Mouse (Mus musculus) layer of hippocampus, adult 2 months (tissue): ENCODE data around the gene Slc45a2. TPM values are rescaled to one million over a fixed set of nuclear protein-coding genes. Genes with fewer than 3 reads are reported as not detected.
A peak's percentile ranks its signal among the peaks of the same experiment; 100 is the strongest.

ENCODE experiments used
- DNase-seq, 2 experiments: peaks; one replicate each; pipeline ENCODE4 v3.0.0; 2022; ENCODE audit warnings: low spot score in 2 of 2
- H3K27ac ChIP-seq: fragments of 200-600 bp; 2 replicates; pipeline ENCODE4 v1.8.1; 2022
- H3K4me3 ChIP-seq: fragments of 200-600 bp; 2 replicates; pipeline ENCODE4 v1.8.1; 2022; ENCODE audit warnings: mild to moderate bottlenecking
- CTCF ChIP-seq: fragments of 200-600 bp; conservative IDR thresholded peaks from 2 replicates; pipeline ENCODE4 v1.8.1; 2022; ENCODE audit warnings: antibody characterized with exemption, mild to moderate bottlenecking, moderate library complexity
- long read RNA-seq, 2 experiments: library from polyadenylated mRNA; stranded (forward); transcript quantifications; one replicate each; pipeline ENCODE4 v2.0.0; 2021; ENCODE audit warnings: borderline mapping rate in 2 of 2
- total RNA-seq, 2 experiments: library from RNA; stranded (reverse); gene quantifications; 2 replicates each; pipeline ENCODE4 v1.2.3; 2021

The Slc45a2 gene
- total RNA-seq: not detected
- long read RNA-seq, experiment 1: 0 reads
- long read RNA-seq, experiment 2: 0 reads

DNA sequence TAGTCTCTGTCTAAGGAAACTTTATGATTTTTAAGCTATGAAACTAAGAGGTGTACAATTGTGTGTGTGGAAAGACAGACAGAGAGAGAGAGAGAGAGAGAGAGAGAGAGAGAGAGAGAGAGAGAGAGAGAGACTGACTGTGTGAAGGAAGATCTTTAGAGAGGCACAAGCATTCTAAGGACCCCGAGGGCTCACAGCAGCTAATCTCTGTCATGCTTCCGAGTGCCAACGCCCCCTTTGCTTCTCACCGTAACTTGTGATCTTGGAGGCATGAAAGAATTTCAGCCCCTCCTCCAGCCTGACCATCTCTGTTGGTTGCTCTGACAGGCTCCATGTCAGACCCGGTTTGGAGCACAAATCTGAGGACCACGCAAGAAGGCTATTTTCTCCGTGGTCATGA, at the start of gene Slc45a2:
Slc45a2 (plus strand) TSS at position 301 of the 400 bp plus-strand sequence.
- no peak for TF ChIP-seq CTCF
- Histone ChIP-seq H3K27ac (no peak within 1 kb of the TSS), H3K4me3 (peak within 1 kb of the TSS; percentile 38)
- DNase-seq: no peak

DNA sequence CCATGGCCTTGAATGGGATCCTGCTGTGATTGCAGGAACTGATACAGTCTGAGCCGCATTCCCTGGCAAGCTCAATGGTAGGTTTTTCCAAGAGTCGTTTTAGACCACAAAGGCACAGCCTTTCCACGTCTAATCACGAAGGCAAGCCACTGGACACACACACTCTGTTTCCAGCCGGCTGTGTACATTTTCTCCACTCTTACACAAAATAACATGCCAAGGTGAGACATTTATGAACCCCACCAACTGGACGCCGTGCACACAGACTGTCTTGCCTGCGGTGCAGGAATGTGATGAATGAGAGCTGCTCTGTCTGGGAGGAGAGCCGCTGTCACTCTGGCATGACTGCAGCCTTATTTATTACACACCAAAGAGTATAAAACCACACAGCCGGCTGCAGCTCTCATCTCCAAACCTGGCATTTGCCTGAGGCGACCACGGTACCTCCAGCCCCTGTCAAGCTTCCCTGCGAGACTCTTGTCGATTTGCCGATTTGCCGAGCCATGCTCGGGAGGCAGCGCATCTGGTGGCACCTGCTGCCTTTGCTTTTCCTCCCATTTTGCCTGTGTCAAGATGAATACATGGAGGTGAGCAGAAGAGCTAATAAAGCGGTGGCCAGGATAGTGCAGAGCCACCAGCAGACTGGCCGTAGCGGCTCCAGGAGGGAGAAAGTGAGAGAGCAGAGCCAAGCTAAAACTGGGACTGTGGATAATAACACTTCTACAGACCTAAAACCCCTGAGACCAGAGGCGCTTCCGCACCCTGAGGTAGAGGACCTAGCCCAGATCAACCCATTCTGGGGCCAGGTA, 48.4 kb upstream of the Slc45a2 start, which contains the start of gene C1qtnf3:
C1qtnf3 (plus strand) TSS at position 382 of the 809 bp plus-strand sequence.
- no peak for TF ChIP-seq CTCF
- Histone ChIP-seq H3K27ac (no peak within 1 kb of the TSS), H3K4me3 (no peak within 1 kb of the TSS; the same call in 1 of the 2 replicates)
- DNase-seq: no peak

DNA sequence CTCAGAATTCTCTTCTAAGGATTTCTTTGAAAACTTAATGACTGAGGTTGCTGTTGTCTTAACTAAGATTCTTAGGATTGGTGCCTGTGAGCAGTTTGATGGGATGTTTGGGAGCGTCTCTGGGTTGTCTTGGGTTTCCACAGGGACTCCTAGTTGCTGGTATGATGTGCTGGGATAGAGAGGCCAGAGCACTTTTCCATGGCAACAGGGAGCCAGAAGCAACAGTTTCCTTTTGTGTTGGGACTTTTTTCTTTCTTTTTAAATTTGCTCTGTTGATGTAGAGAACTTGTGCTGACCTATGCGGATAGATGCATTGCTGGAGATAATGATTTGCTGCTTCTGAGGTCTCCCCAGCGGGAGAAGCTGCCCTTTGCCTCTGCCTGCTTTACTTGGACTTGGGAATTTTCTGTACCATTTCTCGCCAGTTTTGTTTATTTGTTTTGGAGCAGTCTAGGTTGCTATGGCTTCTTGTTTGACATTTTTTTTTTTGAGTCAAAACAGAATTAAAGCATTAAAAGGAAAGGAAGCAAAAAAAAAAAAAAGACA, 47.7 kb upstream of the Slc45a2 start:
- no peak for TF ChIP-seq CTCF
- DNase-seq: no peak
- no peak overlapping the region for H3K4me3 ChIP-seq
- H3K27ac ChIP-seq: no peak overlapping the region

DNA sequence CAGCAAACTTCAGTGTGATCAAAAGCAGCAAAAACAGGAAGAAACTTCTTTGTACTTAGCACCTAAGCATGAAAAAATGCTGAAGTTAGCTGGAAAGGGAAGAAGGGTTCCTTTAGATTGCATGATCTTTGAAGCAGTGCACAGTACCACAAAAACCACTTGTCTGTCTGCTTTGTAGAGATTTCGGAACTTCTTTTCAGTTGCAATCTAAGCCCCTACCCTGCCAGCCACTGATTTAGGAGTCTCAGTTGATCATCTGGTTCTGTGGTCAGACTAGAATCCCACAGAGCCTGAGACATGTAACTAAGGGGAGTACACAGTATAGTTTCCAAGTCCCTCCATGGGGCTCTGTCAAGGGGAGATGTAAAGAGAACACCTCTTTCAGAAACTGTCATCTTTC, 47.1 kb upstream of the Slc45a2 start:
- Histone ChIP-seq H3K27ac (no peak overlapping the region), H3K4me3 (no peak overlapping the region)
- no peak for DNase-seq
- no peak for TF ChIP-seq CTCF

DNA sequence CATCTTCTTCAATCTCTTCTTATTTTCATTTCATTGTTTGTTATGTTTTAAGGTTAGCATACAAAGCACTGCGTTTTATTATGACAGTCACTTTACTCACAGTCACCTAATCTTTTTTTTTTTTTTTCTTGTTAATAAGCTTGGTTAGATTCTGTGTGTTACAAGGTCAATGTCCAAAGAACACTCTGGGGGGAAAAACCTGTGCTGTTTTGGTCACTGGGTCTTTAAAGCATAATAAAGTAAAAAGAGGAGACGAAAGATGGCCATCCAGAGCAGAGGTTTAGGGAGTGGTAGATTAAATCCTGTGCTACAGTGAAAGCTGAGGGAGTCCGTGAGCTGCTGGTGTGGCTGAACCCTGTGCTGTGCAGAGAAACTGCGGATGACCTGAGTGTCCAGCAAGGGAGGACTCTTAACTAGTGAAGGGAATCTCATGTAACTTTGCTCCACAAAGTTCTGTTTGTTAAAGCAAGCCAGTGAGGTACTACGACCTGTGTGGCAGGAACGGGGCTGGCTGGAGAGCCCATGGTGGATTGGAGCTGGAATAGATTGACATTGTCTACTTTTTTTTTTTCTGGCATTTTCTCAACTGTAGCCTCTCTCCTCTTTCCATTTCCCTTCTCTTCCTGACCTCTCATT, 46.0 kb upstream of the Slc45a2 start:
- no peak for DNase-seq

DNA sequence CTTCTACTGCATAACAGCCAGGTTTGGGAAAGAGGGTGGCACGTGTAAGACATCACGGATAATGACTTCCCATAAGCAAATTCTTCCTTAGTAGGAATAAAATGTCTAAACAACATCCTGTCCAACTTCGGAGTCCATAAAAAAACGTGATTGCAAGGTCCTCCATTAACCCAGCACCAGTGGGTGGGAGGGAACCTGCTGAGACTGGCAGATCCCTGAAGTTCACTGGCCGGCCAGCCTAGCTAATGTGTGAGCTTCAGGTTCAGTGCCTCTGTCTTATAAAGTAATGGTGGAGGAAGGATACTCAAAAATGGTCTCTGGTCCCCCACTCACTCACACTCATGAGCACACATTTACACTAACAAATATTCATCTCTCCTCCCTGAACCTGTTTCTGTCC, 45.4 kb upstream of the Slc45a2 start:
- no peak overlapping the region for H3K4me3 ChIP-seq
- no peak for DNase-seq
- H3K27ac ChIP-seq: no peak overlapping the region
- no peak for TF ChIP-seq CTCF

More for the DNA sequence above, 46.0 kb upstream of the Slc45a2 start:
- no peak for TF ChIP-seq CTCF
- no peak overlapping the region for H3K4me3 ChIP-seq
- no peak overlapping the region for H3K27ac ChIP-seq

DNA sequence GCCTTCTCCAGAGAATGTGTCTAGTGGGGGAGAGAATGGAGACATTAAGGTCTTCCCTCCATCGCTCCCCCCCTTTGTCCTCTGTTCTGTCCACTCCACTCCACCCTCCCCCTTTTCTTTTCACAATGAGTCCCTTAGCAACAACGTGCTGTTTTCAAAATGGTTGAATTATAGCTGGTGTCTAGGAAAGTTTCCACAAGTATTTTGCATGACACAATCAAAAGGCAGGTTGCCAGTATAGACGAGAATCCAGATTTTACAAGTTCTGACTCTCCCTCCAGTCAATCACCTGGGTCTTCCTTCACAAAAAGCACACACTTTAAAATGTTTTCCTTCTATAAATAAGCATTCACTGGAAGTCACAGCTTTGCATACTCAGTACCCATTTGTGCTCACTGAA, 43.8 kb upstream of the Slc45a2 start:
- no peak overlapping the region for H3K27ac ChIP-seq
- no peak for TF ChIP-seq CTCF
- no peak overlapping the region for H3K4me3 ChIP-seq
- no peak for DNase-seq

DNA sequence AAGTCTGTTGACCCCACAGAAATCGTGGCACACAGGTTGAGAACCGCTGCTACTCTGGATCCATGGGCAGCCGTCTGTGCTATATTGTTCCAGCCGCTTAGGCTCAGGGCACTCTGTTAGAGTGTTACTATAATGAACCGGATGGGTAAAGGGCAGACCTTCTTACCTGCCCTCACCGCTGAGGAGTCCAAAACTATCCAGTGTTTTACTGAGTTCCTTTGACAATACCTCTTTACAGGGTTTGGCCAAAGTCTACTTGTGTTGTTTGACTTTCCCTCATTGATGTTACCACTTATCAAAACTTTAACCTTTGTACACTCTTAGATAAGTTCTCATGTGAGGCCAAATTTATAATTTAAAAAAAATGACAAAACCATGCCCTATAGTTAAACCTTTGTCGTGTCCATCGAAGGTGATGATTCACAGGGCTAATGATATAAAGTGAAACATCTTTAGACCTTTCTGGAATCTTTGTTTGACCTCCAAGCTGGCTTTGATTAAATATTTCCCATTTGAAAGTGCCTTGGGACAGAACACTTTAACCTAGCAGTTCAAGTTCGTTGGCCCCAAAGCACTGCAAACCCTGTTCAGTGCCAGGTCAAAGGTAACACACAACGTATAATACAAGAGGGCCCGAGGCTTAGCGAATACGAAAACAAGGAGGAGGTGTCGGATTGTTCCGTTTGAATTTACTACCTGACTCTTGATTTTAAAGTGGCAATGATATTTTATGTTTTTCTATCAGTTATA, 41.1 kb upstream of the Slc45a2 start:
- no peak overlapping the region for H3K27ac ChIP-seq
- DNase-seq: no peak
- no peak for TF ChIP-seq CTCF
- no peak overlapping the region for H3K4me3 ChIP-seq

DNA sequence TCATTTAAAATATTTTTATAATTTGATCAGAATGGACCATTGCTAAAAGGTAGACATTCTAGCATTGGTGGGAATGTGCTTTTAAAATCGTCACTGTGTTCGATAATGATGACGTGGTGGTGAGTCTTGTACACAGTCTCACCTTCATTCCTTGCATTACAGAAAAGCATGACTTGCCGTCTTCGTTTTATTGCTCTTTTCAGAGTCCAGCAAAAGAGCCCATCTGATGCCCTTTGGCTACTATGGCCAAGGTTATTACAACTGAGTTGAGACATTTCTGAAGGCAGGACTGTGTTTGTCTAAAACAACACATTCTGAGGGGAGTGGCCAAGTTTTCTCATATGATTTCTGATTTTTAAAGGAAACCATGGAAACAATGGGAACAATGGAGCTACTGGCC, 40.3 kb upstream of the Slc45a2 start:
- TF ChIP-seq CTCF: no peak
- DNase-seq: no peak
- Histone ChIP-seq H3K27ac (no peak overlapping the region), H3K4me3 (no peak overlapping the region)

DNA sequence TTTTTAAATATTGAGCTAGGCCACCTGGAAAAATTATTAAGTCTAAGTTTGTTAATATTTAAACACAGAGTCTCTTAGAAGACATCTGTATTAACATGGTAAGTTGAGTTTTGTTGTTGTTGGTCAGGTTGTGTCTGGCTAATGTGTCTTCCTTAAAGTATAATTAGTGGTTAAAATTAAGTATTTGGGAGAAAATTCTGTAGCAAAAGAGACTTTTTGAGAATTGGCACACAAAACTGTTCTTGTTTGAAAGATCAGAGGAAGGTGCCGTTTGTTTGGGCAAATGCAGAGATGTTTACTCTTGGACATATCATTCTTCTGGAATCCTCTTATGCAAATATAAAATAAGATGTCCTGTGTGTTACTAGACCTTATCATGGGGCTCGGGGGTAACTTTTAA, 37.9 kb upstream of the Slc45a2 start:
- Histone ChIP-seq H3K4me3 (no peak overlapping the region), H3K27ac (no peak overlapping the region)
- TF ChIP-seq CTCF: no peak
- no peak for DNase-seq

DNA sequence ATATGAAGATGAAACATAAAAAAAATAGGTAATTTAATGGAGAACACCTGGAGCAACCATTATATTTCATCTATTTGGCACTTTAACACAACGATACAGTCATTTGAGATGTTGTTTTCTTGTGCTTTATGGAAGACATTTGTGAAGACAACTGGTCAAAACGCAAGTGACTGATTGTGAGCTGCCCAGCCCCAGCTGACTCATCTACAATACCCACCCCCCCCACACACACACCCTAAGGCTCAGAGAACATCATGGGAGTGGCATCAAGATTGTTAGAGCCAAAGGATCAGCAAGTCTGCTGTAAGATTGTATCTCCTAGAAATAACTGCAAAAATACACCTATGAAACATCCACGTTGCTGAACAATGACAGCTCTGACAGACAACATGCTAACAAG, 31.1 kb upstream of the Slc45a2 start:
- Histone ChIP-seq H3K27ac (no peak overlapping the region), H3K4me3 (no peak overlapping the region)
- TF ChIP-seq CTCF: no peak
- DNase-seq: no peak

DNA sequence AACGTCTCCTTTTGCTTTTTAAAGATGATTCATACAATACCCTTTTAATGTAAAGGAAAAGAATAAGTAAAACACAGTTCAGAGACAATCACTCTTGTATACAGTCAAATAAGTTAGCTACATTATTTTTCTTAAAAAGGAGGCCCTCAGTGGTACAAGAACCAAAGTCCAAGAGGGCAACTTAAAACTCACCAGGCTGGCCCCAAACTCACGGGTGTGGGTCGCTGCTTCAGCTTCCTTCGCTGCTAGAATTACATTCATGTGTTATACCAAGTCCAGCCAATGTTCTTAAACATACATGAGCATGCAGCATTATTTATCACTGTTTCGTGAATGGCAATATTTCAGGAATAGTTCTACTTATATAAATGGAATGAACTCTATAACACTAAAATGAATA, 29.7 kb upstream of the Slc45a2 start:
- Histone ChIP-seq H3K4me3 (no peak overlapping the region), H3K27ac (no peak overlapping the region)
- DNase-seq: no peak
- TF ChIP-seq CTCF: no peak

DNA sequence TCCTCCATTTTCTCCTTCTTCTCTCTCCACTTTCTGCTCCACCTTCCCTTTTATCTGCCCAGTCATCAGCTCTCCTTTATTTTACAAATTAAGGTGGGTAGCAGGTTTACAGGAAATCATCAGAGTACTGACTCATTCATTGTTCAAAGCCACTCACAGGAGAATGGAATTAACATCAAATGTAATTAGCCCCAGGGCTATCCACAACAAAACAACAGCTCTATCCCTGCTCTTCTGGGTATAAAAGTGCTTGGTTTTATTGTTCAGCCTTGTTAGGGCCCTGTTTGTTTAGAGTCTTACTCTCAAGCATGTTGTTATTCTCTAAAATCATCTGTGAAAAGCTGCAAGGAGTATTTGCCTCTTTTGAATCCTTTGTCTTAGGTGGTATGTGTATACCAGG, 23.4 kb upstream of the Slc45a2 start:
- Histone ChIP-seq H3K4me3 (no peak overlapping the region), H3K27ac (no peak overlapping the region)
- no peak for DNase-seq
- no peak for TF ChIP-seq CTCF
